Mouse (Mus musculus) embryo, embryonic 11 days (tissue): ENCODE measurements around the gene Phlda1.
"Not testable (repeated sequence)": the region's sequence is repeated elsewhere in the genome, so short reads cannot be mapped to it uniquely, and the experiment has no call there.

Source experiments
- DNase-seq: peaks from one replicate; pipeline ENCODE4 v3.0.0-alpha.2; 2015

The Phlda1 gene

DNA sequence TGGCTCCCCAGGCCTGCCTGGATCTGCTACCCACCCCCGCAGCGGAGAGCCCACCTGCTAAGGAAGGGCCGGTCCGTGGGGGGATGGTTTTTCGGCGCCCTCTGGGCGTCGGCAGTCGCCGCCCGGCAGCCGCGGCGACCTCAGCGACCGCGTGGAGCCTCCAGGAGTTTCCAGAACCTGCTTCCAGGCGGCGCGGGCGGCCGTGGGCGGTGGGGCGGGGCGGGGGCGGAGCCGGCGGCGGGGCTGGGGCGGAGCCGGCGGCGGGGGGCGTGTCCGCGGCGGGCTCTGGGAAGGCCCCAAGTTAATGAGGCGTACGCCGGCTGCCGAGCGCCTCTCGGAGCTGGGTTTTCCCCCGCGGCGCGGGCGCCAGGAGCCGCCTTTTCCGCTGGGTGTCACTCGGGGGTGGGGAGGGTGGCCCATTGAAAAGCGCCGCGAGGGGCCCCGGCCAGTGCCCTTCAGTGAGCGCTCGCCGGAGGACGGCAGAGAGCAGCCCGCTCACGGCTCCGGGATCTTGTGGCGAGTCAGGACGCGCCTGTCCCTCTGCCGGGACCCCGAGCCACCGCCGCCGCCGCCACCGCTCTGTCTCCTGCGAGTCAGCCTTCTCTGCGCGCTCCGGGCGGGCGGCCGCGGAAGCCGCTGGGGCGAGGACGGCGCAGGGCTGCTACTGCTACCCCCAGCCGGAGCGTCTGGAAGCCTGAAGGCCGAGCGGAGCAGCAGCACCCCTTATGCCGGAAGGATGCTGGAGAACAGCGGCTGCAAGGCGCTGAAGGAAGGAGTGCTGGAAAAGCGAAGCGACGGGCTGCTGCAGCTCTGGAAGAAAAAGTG is at the start of gene Phlda1:
Gene Phlda1, plus strand, starts transcription at position 186 of the 825 bp plus-strand sequence.
- DNase-seq, result peak; percentile 95

DNA sequence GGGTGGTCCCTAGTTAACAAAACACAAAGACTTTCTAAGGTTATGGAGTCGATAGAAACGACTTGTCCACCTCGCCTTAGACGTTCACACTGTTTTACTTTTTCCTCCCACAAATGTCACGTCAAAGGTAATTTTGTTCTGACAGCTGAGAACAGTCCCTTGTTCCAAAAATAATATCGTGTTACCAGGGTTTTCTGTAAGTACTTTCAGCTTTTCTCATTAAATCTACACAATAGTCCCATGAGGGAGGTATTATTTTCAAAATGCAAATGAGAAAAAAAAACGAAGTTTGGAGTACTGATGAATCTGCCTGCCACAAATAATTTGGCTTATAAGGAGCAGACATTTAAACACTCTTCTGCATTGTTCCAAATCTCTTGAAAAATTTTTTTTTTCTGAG is 48.0 kb upstream of the Phlda1 start:
- DNase-seq, result no peak

DNA sequence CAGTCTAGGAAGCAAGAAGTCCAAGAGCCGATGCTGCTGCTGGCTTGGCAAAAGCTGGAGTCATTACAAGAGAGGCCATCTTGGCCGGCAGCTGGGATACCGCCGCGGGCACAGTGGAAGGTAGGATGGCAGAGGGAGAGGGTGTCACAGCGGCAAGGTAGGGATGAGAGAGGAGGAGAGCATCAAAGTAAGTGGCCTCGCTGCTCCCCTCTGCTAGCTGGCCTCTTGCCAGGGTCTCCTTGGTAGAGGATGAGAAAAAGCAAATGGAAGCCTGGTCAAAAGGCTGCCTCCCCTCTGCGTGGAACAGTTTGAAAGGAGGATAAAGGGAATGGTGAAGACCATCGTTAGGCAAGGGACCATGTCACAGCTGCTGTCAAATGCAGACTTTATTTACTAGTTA is 47.0 kb upstream of the Phlda1 start:
- DNase-seq, result no peak

DNA sequence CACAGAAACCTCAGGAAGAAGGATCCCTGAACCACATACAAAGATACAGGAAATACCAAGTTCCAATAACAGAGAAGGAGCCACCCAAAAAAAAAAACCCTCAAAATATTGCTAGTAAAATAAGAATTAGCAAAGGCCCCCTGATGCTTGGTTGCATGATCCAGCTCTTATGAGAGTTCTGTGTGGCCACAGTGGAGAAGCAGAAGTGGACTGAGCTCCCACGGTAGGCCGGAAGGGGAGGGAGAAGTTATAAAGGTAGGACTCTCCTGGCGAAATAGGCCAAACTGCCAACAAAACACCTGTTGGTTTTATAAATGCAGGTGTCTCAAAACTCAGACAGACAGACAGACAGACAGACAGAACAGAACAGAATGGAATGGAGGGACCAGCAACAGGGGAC is 46.2 kb upstream of the Phlda1 start:
- no peak for DNase-seq

DNA sequence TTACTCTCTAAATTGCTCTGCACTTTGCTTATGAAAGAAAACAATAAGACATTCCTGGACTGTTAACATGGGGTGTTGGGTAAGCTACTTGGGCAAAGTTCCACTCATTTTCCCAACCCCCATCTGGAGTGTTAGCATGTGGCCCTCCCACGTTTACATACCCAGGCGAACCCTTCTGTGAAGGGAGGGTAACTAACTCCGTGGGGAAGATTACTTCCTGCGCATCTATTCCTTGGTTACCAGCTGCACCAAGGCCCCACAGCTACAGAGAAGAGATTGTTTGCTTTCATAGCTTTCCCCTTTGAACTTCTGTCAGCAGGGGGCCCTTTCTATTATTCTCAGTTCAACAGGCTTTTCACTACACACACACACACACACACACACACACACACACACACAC is 45.7 kb upstream of the Phlda1 start:
- peak; percentile 53 for DNase-seq

DNA sequence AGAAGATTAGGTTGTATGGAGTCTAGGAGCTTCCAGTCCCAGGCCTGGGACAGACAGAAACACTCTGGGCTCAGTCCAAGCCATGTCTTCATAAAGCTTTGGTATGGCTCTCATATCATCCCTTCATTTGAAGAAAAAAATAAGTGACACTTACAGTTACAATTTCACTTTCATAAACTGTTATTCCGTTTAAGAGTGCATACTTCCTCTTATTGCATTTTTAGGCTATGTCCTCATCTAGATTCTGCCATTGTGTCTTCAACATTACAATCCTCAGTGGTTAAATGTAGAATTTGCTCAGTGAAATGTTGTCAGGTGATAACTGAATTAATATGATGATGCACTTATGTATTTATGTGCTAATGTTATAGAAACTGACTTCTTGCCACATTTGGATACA is 41.3 kb upstream of the Phlda1 start:
- DNase-seq, result no peak

DNA sequence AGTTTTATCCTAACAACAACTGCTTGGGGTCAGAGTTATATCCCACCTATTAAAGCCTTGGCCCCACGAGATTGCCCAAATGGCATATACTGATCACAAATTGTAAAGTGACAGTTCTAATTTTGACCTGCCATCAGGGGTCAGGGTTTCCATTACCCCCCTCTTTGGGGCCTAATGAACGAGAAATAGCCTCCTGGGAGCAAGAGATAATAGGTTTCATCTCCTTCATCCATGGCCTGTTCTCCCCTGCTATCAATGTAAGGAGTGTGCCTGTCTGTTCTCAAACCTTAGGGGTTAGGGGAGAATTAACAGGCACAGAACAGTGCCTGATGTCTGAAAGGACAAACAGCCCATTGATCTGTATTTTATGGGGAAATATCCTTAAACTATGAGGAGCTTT is 40.7 kb upstream of the Phlda1 start:
- no peak for DNase-seq

DNA sequence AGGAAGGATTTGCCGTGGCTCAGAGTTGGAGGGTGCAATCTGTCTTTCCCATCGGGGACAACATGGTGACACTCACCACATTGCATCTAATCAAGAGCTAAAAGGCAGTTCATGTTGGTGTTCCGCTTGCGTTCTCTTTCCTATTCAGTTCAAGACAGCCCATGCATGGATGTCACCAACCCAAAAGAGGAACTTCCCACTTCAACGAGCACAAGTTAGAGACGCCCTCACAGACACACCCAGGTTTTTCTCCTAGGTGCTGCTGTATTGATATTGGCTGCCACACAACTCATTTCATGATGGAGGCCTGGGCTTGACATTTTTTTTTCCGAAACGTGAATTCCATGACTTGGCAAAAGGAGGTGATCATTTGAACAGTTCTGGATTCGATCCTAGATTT is 34.9 kb upstream of the Phlda1 start:
- no peak for DNase-seq

DNA sequence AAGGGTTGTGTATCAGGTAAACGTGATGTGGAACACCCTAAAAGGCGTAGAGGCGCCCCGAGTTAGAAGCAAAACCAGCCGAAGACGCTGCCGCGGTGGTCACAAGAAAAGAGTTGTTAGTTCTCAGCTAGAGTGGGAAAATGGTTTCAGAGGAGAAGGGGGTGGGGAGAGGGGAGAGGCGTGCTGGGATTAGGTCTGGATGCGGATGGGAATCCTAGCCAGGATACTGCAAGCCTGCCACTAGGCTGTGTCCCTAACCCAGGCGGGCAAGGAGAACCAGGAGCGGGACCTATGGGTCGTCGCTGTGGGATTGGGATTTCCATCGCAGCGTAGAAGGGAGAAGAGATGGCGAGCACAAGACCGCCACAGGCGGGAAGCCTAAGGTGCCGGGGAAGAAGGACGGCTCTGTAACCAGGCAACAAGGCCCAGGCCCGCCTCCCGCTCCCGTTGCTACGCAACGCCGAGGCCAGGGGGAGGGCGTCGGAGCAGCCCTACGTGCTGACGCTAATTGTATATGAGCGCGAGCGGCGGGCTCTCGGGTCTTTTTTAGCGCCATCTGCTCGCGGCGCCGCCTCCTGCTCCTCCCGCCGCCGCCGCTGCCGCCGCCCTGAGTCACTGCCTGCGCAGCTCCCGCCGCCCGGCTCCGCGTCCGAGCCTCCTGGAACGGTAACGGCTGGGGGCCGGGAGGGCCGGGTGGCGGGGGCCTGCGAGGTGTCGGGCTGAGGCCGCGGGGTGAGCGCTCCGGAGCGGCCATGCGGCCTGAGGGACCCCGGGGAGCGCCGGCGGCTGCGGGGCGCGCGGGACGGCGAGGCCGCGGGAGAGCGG is 33.2 kb upstream of the Phlda1 start, which contains the start of gene Nap1l1:
Gene Nap1l1, plus strand, starts transcription at position 538 of the 825 bp plus-strand sequence.
- peak; percentile 98 for DNase-seq

DNA sequence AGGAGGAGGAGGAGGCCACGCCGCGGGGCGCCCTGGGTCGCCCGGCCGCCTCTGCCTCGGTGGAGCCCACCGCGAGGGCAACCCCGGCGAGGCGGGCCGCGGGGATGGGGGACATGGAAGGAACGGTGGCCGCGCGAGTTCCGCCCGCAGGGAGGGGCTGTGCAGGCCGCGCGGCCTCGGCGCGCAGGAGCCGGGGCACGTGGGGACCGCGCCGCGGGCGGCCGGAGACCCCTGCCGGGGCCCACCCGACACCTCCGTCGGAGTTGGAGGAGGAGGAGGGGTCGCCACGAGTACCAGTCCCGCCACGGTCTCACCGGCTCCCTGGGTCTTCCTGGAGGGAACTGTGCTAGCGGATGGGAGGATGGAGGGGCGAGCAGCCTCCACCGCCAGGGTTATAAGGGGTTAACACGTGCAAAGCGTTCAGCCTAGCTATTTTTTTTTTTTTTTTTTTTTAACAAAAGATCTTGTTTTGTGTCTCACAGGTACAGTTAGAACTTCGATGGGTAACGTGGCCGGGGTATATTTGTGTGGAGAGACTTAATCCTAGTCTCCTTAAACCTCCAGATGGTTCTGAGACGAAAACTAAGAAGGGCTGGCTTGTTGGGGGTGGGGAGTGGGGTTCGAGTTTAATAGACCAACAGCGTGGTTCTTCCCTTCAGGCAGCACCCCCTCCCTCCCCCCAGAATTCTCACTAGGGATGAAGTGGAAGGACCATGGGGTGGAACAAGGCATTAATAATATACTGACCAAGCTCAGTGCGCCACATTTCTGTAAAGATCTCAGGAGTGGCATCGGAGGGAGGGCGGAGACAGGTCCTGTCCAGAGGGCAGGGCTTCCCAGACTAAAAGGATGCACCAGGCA is 32.3 kb upstream of the Phlda1 start:
- peak; percentile 75 for DNase-seq

DNA sequence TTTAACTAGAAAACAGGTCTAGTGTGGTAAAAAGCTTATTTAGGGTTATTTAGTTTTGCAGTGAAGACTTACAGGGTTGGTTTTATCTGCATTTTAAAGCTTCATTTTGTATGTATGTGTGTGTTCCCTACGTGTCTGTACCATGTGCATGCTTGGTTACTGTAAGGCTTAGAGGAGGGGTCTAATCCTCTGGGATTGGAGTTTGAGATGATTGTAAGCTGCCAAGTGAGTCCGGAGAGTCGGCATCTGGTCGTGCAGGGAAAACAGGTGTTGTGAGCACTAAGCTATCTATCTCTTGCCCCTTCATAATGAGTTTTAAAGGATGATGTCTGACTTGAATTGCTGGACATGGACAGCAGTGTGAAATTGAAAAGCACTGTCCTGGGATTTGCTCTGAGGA is 29.8 kb upstream of the Phlda1 start:
- DNase-seq, result no peak

DNA sequence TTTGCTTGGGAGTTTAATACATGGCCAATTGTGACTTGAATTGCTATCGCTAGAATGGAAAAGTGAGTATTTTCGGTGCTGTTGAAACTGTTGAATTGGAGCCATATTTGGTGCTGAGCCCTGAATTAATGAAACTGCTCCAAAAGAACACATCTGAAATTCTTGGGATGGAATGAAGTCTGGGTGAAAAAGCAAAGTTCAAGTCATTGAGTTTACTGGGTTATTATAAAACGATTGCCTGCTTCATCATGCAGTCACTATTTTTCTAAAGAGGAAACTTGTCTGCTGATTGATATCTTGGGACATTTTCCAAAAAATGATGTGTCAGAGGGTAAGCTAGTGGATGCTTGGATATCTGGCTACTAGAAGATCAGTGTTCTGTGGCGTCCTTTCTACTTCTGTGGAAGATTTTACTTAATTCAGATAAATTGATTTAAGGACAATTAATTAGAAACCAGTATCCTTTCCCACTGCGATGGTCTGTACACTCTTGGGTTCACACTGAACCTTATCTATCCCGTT is 29.0 kb upstream of the Phlda1 start:
- no peak for DNase-seq

DNA sequence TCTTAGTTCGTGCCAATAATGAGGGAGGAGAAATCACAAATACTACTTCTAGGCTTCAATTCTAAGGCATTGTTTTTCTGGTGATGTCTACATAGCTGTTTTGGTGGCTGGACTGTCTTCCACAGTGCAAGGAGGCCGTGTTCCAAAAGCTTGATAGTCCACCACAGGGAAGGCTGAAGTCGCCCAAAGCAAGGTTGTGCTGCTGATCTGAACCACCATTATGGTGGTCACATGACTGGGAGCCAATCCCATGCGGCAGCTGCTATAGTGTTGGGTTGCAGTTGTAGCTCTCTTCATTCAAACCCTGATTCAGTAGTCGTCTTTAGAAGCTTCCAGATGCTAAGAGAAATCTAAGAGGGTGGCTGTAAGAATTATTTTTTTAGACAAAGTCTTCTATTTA is 26.5 kb upstream of the Phlda1 start:
- no peak for DNase-seq

DNA sequence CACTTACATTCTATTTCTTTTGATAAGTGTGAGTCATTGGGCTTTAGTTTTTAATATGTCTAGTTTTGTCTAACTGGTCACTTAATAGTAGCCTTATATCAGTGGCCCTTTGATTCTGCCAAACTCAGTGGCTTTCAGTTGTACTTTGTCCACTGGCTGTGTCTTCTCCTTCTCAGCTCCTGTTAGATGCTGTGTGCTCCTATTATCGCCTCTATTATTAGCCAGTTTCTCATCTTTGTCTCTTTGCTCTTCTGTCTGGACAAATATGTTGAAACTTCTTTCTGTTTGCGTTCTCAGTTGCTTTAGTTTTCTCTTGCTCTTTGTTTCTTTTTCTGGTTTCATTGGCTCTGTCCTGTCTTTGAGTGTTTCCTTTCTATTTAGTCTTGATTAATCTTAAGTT is 23.4 kb upstream of the Phlda1 start:
- no peak for DNase-seq

DNA sequence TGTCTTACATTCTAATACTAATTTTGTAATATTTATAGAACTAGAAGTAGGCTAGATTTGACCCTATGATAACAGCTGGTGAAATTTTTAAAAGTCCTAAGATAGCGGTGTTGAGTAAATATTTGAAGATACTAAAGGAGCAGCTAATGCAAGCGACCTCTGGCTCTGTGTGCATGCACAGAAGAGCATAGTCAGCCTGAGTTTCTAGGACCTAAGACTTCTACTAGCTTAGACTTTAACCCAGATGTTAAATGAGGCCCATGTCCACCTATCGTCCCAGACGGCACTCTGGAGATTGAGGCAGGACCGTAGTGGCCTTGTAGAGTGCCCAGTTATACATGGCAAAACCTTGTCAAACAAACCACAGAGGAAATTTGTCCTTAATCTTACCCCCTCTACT is 22.0 kb upstream of the Phlda1 start:
- no peak for DNase-seq

DNA sequence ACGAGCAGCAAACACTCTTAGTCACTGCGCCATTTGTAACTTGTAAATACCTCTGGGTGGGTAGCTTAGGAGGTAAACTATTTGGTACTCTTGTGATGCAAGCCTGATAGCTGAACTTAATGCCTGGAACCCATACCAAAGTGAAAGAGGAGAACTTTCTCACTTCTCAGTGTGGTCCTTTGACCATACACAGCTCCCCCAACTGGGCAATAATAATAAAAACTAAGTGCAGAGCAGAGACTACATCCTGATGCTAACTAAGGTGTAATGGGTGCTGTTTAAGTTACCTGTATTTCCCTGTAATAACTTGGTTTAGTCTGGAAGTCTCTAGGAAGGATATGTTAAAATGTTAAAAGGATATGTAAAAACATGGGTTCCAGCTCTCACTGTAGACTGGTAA is 17.3 kb upstream of the Phlda1 start:
- DNase-seq, result no peak

DNA sequence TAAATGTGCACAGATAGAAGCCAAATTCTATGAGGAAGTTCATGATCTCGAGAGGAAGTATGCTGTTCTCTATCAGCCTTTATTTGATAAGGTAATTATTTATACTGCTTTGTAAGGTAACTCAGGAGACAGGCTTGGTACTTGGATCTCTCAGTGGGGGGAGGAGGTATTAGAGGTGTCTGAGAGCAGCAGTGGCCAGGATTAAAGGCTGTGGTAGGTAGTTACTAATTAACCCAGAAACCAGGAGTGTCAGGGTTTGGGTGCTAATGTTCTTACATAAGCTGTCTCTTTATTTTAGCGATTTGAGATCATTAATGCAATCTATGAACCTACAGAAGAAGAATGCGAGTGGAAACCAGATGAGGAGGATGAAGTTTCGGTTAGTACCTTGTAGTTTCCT is 16.0 kb upstream of the Phlda1 start:
- DNase-seq, result not testable (repeated sequence)

DNA sequence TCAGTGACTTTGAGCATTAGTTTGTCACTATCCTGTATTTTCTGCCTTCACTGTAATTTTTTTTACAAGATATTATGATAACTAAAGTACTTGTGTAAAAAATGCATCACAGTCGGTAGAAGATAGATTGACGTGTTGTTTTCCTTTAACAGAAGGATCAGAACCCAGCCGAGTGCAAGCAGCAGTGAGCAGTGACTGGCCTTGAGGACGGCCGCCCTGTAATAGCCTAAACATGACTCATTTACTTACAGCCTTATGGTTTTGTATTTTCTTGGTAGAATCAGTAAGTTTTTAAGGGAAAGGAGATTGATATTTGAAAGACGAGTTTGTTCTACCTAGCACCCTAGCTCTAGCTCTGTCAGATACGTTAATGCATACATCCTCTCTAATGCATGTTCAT is 10.2 kb upstream of the Phlda1 start:
- no peak for DNase-seq

DNA sequence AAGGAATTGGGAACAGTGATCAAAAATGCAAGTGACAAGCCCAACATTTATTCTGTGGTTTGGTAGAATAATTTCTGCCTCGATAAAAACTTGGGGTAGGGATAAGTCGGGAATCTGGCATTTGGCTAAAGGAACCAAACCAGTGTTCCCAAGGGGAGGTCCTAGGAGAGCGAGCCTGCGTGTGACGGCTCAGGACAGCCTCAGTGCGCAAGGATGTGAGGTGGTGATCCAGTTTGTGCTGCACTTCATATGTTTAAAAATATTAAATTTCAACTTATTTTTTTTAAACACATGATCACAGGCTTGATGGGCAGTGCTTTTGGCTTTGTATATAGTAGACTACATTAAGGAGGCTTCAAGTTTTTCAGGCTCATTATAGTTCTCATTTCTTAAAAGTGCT is 6.2 kb upstream of the Phlda1 start:
- DNase-seq, result no peak

DNA sequence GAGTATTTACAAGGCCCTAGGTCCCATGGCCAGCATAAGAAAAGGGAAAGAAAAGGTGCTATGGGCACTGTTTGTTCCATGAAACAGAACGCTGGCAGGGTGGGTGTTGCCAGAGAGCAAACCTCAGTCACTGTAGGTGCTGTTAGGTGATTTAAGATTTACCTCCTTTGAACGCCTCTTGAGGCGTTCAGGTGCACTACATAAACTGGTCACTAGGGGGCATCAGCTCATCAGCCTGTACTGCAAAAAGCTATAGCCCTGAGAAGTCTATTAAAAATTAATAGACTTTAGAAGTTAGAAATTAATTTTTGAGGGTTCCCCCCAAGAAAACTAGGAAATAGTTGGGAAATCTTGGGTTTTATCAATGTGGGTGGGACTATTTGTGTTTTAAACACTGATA is 3.0 kb upstream of the Phlda1 start:
- DNase-seq, result peak; percentile 75

DNA sequence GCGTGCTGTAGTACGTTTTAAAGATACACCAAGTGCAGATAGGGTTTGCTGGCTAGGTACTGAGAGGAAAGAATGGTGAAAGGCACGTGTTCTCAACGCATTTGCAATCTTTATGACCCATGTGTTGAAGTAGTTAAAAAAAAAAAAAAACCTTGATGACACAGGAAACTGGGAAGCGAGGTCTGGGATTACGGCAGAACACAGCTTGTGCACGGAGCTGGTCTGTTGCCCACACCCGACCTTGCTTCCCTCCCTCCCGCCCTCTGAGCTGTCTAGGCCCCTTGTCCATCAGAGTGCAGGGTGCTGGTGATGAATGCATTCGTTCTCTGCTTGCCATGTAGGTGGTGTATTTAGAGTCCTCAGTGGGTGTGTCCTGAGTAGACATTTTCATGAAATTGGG is 2.4 kb upstream of the Phlda1 start:
- DNase-seq, result no peak

DNA sequence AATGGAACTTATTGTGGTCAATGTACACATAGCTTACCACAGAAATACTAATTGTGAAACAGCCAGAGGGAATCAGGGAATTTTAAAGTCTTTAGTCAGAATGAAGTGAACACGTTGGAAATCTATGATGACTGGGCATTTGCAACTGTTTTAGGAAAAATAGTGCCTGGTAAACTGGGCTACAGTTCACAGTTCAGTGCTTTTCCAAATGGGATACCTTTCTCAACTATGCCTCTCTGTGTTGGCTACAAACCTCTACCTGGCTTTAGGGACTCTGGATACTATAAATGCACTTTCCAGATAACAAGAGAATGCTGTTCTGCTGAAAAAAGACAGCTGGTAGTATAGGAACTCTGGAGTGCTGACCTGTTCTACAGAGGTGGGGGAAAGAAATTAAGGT is 1.5 kb upstream of the Phlda1 start:
- DNase-seq, result no peak

DNA sequence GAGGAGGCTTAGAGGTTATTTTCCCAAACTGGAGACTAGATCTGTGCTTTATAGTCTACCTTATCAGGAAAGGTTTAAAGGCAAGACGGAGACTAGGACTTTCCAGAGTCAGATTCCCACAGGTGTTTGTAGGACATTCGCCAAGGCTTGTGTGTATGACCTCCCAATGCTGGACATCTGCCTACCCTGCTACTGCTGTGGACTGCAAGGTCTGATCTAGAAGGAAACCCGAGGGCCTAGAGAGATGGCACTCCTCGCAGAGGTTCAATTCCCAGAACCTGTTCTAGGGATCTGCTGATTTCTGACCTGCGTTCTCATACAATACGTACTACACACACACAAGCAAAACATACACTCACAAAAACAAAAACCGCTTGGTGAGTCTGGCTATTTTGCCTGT is 680 bp upstream of the Phlda1 start:
- DNase-seq, result peak; percentile 31
